Mouse (Mus musculus) bone marrow, adult 2 months (tissue): ENCODE measurements around the gene Zfp58. TPM values are rescaled to one million over a fixed set of nuclear protein-coding genes. Genes with fewer than 3 reads are reported as not detected.

Source experiments
- H3K27ac ChIP-seq: fragments of 200-500 bp; 2 replicates; pipeline ENCODE4 v1.5.1; 2012; ENCODE audit warnings: low read depth, mild to moderate bottlenecking, control low read depth, inconsistent platforms, low read length; ENCODE audit not compliant: control insufficient read depth, poor library complexity, insufficient read depth
- H3K4me1 ChIP-seq: fragments of 200-500 bp; 2 replicates; pipeline ENCODE4 v1.6.1; 2011; ENCODE audit warnings: low read length; ENCODE audit not compliant: control insufficient read depth, insufficient read depth
- H3K4me3 ChIP-seq: fragments of 200-500 bp; replicated peaks from 2 replicates; pipeline ENCODE3; 2011; ENCODE audit warnings: mild to moderate bottlenecking, low read depth, low read length, control low read depth; ENCODE audit not compliant: control insufficient read depth
- CTCF ChIP-seq: fragments of 200-500 bp; IDR thresholded peaks from 2 replicates; pipeline ENCODE4 v1.5.1; 2011; ENCODE audit warnings: low read length, control low read depth; ENCODE audit not compliant: control insufficient read depth, insufficient read depth
- POLR2A ChIP-seq: fragments of 200-500 bp; IDR thresholded peaks from 2 replicates; pipeline ENCODE4 v1.6.1; 2011; ENCODE audit warnings: low read depth, mild to moderate bottlenecking, control low read depth, low read length, borderline replicate concordance; ENCODE audit not compliant: control insufficient read depth
- WGBS: fragments of 180-500 bp; shearing (Covaris S2); methylation state at CpG from one replicate; pipeline ENCODE4 v1.1.7; 2018; 5-methylcytosine and 5-hydroxymethylcytosine counted together
- polyA plus RNA-seq: library from polyadenylated mRNA; stranded (reverse); fragments of >200 nt; gene quantifications from 2 replicates; pipeline ENCODE4 v1.2.4, GENCODE M21; 2011; ENCODE audit warnings: low replicate concordance; ENCODE audit not compliant: missing spikeins, insufficient read depth, insufficient read length

Gene Zfp58
- polyA plus RNA-seq, result 1.8 and 6.7 TPM in 2 replicates

DNA sequence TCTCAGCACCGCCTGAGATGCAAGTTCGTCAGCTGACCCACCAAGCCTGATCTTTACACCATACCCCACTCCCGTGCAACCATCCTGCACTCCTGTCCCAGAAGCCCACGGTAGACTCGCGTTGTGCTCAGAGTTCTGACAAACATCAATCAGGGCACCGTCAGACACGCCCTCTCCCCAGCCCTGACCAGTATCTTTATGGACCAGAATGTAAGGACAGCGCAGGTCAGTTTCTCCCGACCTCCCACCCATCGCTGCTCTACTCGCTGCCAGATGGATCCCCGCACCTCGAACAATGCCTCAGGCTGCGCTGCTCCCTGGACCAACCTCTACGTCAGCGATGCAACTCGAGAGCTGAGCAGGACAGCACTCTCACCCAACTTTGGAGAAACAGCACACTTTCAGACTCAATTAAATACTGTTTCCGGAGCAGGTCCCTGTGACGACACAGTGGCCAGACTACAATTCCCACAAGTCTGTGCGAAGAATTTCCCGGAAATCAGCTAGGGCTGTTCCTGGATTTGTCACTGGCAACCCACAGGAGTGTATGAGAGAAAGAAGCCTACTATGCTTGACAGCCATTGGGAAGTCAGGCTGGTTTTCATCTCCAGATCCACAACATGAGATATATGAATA lies at the start of gene Zfp58:
Gene Zfp58 (minus strand): TSS at position 472 of the 636 bp plus-strand sequence.
- WGBS, result under 1% methylated on average over 22 of the region's 22 CpGs
- TF ChIP-seq POLR2A, result peak; percentile 52; the same call in 1 of the 2 replicates
- TF ChIP-seq CTCF, result no peak

GRCm38 (mm10) chr13:67545941-67546340 lies 45.6 kb upstream of the Zfp58 start:
- no peaks in the 10 kb centered on the region for H3K4me1 ChIP-seq
- 94% methylated on average over 1 of the region's 1 CpGs for WGBS
- TF ChIP-seq CTCF (no peak), POLR2A (no peak)
- H3K4me3 ChIP-seq, result no peak overlapping the region
- no peak overlapping the region for H3K27ac ChIP-seq

More for the DNA sequence above, at the start of gene Zfp58:
- no peak within 1 kb of the TSS for H3K27ac ChIP-seq
- no peaks in the 10 kb centered on the region; the same call in 1 of the 2 replicates for H3K4me1 ChIP-seq
- peak within 1 kb of the TSS; percentile 76 for H3K4me3 ChIP-seq

DNA sequence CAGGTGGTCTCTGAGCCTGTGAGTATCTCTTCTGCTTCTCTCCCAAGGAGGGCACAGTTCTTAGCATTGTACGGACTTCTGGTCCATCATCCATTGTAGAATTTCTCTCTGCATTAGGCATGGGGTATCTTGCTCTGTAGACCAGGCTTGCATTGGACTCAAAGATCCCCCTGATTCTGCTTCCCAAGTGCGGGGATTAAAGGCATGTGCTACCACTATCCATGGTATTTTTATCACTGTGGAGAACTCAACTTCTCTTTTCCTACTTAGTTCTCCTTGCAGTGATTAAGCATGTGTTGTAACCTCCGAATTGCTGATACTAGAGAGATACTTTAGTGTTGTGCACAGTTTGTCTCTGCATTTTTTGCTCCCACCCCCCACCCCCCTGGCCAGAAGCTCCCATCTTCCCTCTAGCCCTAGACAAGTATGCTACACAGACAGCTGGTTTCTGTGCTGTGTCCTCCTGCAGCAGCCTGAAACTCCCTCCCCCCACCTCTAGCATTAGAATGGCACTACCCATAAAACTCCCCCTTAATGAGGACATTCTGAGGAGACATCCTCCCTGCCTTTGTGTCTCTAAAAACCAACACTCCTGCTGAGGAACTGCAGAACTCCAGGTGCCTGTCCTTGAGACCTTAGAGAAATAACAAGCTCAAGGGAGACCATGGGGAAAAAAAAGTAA lies 26.8 kb upstream of the Zfp58 start:
- WGBS, result 49% methylated on average over 3 of the region's 3 CpGs
- TF ChIP-seq CTCF (no peak), POLR2A (no peak)
- Histone ChIP-seq H3K4me1 (peaks cover 3% of the 10 kb centered on the region), H3K4me3 (no peak overlapping the region), H3K27ac (no peak overlapping the region)

GRCm38 (mm10) chr13:67525753-67526410 lies 25.5 kb upstream of the Zfp58 start, which contains the start of the genes Gm26965 and Zfp87:
Gm26965 (minus strand) TSS chr13:67526151.
Zfp87 (minus strand) TSS chr13:67526177.
- Histone ChIP-seq H3K4me3 (peak within 1 kb of the TSS; percentile 86), H3K27ac (peak within 1 kb of the TSS; percentile 25), H3K4me1 (peaks cover 3% of the 10 kb centered on the region)
- under 1% methylated on average over 27 of the region's 27 CpGs for WGBS
- TF ChIP-seq POLR2A, result peak; percentile 77; the same call in 1 of the 2 replicates
- no peak for TF ChIP-seq CTCF

- no peak overlapping the region for H3K27ac ChIP-seq
- 83% methylated on average over 1 of the region's 1 CpGs for WGBS
- TF ChIP-seq POLR2A (no peak), CTCF (no peak)
- no peak overlapping the region for H3K4me3 ChIP-seq
- H3K4me1 ChIP-seq, result no peaks in the 10 kb centered on the region; the same call in 1 of the 2 replicates
These were observed 553 bp upstream of the Zfp58 start for GRCm38 (mm10) chr13:67500908-67501307.

GRCm38 (mm10) chr13:67495631-67496030 lies 4.7 kb downstream of the Zfp58 start:
- Histone ChIP-seq H3K27ac (no peak overlapping the region), H3K4me1 (no peaks in the 10 kb centered on the region; the same call in 1 of the 2 replicates), H3K4me3 (no peak overlapping the region)
- WGBS, result 84% methylated on average over 1 of the region's 1 CpGs
- TF ChIP-seq CTCF (no peak), POLR2A (no peak)

DNA sequence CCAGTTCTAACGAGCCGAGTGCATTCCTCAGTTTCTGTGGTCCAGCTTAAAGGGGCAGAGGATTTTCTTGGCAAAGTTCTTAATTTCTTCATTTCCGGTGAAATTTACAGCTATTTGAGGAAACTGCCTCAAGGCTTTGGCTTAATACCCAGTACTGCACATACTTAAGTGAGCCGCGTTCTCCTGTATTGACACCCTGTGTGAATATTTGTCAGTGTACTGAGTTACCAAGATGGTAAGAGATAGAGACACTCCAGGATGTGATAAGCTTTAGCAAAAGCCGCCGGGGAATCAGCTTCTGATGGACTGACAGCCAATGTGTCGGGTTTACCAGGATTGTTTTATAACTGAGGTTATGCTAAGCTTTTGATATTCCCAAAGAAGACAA lies 15.9 kb downstream of the Zfp58 start:
- H3K27ac ChIP-seq, result no peak overlapping the region
- TF ChIP-seq CTCF (no peak), POLR2A (no peak)
- H3K4me3 ChIP-seq, result peak overlapping the region; percentile 89
- WGBS, result 32% methylated on average over 8 of the region's 8 CpGs
- H3K4me1 ChIP-seq, result no peaks in the 10 kb centered on the region; the same call in 1 of the 2 replicates

DNA sequence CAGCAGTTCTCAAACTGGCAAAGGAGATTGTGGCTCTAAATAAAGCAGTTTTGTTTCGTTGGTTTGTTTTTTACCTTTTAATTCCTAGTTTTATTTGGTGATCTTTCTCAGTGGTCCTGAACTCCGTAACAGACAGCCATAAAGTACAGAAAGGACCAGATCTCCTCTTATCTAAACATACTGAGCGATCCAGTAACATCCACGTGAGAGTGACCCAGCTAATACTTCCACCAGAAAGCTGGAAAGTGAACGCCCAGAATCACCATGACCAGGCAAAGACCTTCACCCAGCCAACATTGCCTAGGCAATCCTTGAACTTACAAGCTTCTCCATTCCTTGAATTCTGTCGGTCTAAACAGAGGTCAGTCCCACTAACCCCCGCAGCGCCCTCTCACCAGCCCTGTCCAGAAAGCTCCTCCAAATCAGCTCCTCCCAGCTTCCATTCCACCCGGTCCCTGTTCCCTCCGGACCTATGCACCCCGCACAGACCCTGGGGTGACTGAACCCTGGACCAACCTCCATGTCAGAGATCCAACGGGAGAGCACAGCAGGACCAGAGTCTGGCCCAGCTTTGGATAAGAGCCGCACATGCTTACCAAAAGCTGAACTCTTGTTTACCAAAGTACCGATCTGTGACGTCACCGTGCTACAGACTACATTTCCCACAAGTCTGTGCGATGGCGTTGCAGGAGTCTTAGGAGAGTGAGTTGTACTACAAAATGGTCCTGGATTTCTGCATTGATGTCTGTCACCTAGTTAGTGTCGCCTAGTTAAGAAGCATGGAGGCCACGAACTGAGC lies 16.5 kb downstream of the Zfp58 start, which contains the start of gene Zfp874b:
Gene Zfp874b (minus strand): TSS at position 634 of the 799 bp plus-strand sequence.
- H3K4me3 ChIP-seq, result peak within 1 kb of the TSS; percentile 89
- H3K27ac ChIP-seq, result peak within 1 kb of the TSS; percentile 66
- under 1% methylated on average over 20 of the region's 20 CpGs for WGBS
- no peaks in the 10 kb centered on the region; the same call in 1 of the 2 replicates for H3K4me1 ChIP-seq
- no peak for TF ChIP-seq POLR2A
- TF ChIP-seq CTCF, result no peak
